Mouse (Mus musculus): ENCODE results near the gene Wdfy4. TPM values are rescaled to one million over a fixed set of nuclear protein-coding genes. Genes with fewer than 3 reads are reported as not detected.

The Wdfy4 gene
- 0.86 and 1.2 TPM in 2 replicates for polyA plus RNA-seq (2012; rRNA removed)

DNA sequence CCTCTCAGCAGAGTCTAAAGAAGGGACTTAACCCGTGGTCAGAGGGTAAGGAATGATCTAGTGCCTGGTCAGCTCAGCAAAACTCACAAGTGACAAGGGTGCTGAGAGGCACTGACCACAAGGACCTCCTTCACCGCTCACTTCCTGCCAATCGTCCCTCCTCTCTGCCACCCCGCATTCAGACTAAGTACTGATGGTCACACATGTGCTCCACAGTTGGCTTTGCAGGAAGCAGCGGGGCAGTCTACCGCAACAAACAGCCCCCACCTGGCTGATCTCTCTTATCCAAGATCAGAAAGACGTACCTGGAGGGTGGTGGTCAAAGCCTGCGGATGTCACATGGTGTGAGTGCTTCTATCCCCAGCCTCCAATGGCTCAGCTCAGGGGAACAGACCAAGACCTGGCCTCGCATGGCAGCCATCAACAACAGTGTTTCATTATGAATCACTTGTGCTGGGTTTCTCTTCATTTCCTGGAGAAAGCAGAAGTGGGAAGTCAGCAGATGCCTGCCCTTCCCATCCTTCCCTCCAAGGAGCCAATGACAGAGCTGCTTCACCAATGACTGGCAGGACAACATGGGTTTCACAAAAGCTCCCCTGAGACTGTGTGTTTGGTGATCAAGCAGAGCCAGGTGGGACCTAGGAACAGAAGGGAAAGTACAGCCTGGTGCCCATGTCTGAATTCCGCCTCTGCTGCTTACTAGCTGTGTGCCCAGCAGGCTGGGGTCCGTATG lies at the start of gene Wdfy4:
Gene Wdfy4 (minus strand): TSS at position 441 of the 733 bp plus-strand sequence.
- H3K4me1 ChIP-seq (ENCODE audit: control insufficient read depth, insufficient read depth, low read length): no peaks in the 10 kb centered on the region
- H3K4me3 ChIP-seq (ENCODE audit: insufficient read depth, low read length): no peak within 1 kb of the TSS
- no peak within 1 kb of the TSS for H3K27ac ChIP-seq (ENCODE audit: insufficient read depth, low read length)
- no peak for TF ChIP-seq CTCF (IDR thresholded peaks at IDR 0.05; ENCODE audit: extremely low read depth, insufficient read depth, low read length)
- no peak for TF ChIP-seq POLR2A (IDR thresholded peaks at IDR 0.05; ENCODE audit: extremely low read depth, insufficient read depth, low read length)

GRCm38 (mm10) chr14:33232048-33232447 lies 46.7 kb upstream of the Wdfy4 start:
- TF ChIP-seq POLR2A (IDR thresholded peaks at IDR 0.05; ENCODE audit: extremely low read depth, insufficient read depth, low read length): no peak
- no peak for TF ChIP-seq CTCF (IDR thresholded peaks at IDR 0.05; ENCODE audit: extremely low read depth, insufficient read depth, low read length)
- Histone ChIP-seq H3K4me3 (ENCODE audit: insufficient read depth, low read length) (no peak overlapping the region), H3K27ac (ENCODE audit: insufficient read depth, low read length) (no peak overlapping the region), H3K4me1 (ENCODE audit: control insufficient read depth, insufficient read depth, low read length) (no peaks in the 10 kb centered on the region)

GRCm38 (mm10) chr14:33231311-33231710 lies 46.0 kb upstream of the Wdfy4 start:
- Histone ChIP-seq H3K4me3 (ENCODE audit: insufficient read depth, low read length) (no peak overlapping the region), H3K27ac (ENCODE audit: insufficient read depth, low read length) (0 out of 2 replicates have a peak overlapping the region, but pooled peaks have one; percentile 0), H3K4me1 (ENCODE audit: control insufficient read depth, insufficient read depth, low read length) (no peaks in the 10 kb centered on the region)
- TF ChIP-seq CTCF (IDR thresholded peaks at IDR 0.05; ENCODE audit: extremely low read depth, insufficient read depth, low read length) (no peak), POLR2A (IDR thresholded peaks at IDR 0.05; ENCODE audit: extremely low read depth, insufficient read depth, low read length) (no peak)

DNA sequence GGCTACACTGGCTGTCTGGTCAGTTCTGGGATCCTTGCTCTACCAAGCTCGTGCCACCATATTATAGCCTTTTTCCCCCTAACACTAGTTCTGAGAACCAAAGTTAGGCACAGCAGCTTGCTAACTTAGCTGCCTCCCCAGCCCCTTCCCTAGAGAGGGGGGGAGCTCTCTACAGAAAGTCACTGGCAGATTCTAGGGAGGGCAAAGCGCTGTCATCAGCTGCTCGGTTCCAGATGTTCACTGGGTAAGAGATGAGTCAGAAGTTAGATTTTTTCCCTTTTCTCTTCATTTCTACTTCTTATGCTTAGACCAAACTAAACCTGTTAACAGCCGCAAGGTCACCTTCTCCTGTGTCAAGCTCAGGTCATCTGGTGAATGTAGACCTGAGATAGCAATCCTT lies 45.4 kb upstream of the Wdfy4 start:
- H3K27ac ChIP-seq (ENCODE audit: insufficient read depth, low read length): no peak overlapping the region
- H3K4me3 ChIP-seq (ENCODE audit: insufficient read depth, low read length): no peak overlapping the region
- H3K4me1 ChIP-seq (ENCODE audit: control insufficient read depth, insufficient read depth, low read length): no peaks in the 10 kb centered on the region
- TF ChIP-seq POLR2A (IDR thresholded peaks at IDR 0.05; ENCODE audit: extremely low read depth, insufficient read depth, low read length): no peak
- no peak for TF ChIP-seq CTCF (IDR thresholded peaks at IDR 0.05; ENCODE audit: extremely low read depth, insufficient read depth, low read length)

DNA sequence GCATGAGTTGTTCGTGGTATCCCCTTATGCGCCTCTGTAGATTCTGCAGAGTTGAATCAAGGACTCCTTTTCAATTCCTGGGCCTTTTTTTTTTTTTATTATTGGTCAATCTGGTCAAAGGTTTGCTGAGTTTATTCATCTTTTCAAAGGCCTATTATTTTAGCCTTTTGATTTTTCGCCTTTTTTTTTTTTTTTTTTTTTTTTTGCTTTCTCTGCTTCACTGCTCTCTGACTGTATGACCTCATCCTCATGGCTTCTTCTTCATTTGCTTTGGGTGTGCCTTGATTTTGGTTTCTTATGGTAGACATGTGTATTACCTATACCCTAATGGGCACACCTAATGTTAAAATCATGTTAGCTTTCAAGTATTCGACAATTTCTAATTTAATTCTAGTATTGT lies 39.9 kb upstream of the Wdfy4 start:
- no peak for TF ChIP-seq POLR2A (IDR thresholded peaks at IDR 0.05; ENCODE audit: extremely low read depth, insufficient read depth, low read length)
- no peak for TF ChIP-seq CTCF (IDR thresholded peaks at IDR 0.05; ENCODE audit: extremely low read depth, insufficient read depth, low read length)
- no peak overlapping the region for H3K4me3 ChIP-seq (ENCODE audit: insufficient read depth, low read length)
- H3K4me1 ChIP-seq (ENCODE audit: control insufficient read depth, insufficient read depth, low read length): no peaks in the 10 kb centered on the region
- no peak overlapping the region for H3K27ac ChIP-seq (ENCODE audit: insufficient read depth, low read length)

- H3K4me3 ChIP-seq (ENCODE audit: insufficient read depth, low read length): 0 out of 2 replicates have a peak overlapping the region, but pooled peaks have one; percentile 2
- 0 out of 2 replicates have a peak overlapping the region, but pooled peaks have one; percentile 24 for H3K27ac ChIP-seq (ENCODE audit: insufficient read depth, low read length)
- no peak for TF ChIP-seq POLR2A (IDR thresholded peaks at IDR 0.05; ENCODE audit: extremely low read depth, insufficient read depth, low read length)
- TF ChIP-seq CTCF (IDR thresholded peaks at IDR 0.05; ENCODE audit: extremely low read depth, insufficient read depth, low read length): no peak
Observed at GRCm38 (mm10) chr14:33216343-33217208, 31.3 kb upstream of the Wdfy4 start.

GRCm38 (mm10) chr14:33215163-33215562 lies 29.9 kb upstream of the Wdfy4 start:
- Histone ChIP-seq H3K27ac (ENCODE audit: insufficient read depth, low read length) (no peak overlapping the region), H3K4me1 (ENCODE audit: control insufficient read depth, insufficient read depth, low read length) (peaks cover 5% of the 10 kb centered on the region), H3K4me3 (ENCODE audit: insufficient read depth, low read length) (peak overlapping the region; percentile 50; the same call in 1 of the 2 replicates)
- TF ChIP-seq CTCF (IDR thresholded peaks at IDR 0.05; ENCODE audit: extremely low read depth, insufficient read depth, low read length) (no peak), POLR2A (IDR thresholded peaks at IDR 0.05; ENCODE audit: extremely low read depth, insufficient read depth, low read length) (no peak)

More at GRCm38 (mm10) chr14:33216343-33217208, 31.3 kb upstream of the Wdfy4 start:
- peaks cover 5% of the 10 kb centered on the region for H3K4me1 ChIP-seq (ENCODE audit: control insufficient read depth, insufficient read depth, low read length)

DNA sequence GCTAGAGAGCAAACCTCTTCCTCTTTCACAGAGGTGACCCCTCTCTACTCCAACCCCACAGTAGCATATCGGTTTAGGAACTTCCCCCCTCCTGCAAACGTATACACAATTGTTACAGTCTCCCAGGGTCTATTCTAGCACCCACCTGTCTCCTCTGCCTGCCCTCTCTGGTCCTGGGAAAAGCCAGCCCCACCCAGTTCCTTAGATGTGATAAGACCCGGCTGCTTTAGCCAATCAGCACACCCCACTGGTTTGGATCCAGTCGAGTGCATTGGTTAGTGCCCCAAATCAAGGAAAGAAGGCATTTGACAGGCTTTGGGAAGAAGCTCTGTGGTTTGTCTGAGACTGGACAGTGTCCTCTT lies 29.4 kb upstream of the Wdfy4 start:
- Histone ChIP-seq H3K4me1 (ENCODE audit: control insufficient read depth, insufficient read depth, low read length) (peaks cover 5% of the 10 kb centered on the region), H3K4me3 (ENCODE audit: insufficient read depth, low read length) (peak overlapping the region; percentile 50), H3K27ac (ENCODE audit: insufficient read depth, low read length) (no peak overlapping the region)
- TF ChIP-seq CTCF (IDR thresholded peaks at IDR 0.05; ENCODE audit: extremely low read depth, insufficient read depth, low read length) (no peak), POLR2A (IDR thresholded peaks at IDR 0.05; ENCODE audit: extremely low read depth, insufficient read depth, low read length) (no peak)

All from cortical plate, adult 2 months (tissue).